Mouse (Mus musculus) kidney, adult 8-10 months (tissue): ENCODE data around the gene Tmsb15a.
"Not testable (repeated sequence)": the region's sequence is repeated elsewhere in the genome, so short reads cannot be mapped to it uniquely, and the experiment has no call there.

ENCODE experiments used
- DNase-seq, 2 experiments: peaks; one replicate each; pipeline ENCODE4 v3.0.0; 2022

The Tmsb15a gene

DNA sequence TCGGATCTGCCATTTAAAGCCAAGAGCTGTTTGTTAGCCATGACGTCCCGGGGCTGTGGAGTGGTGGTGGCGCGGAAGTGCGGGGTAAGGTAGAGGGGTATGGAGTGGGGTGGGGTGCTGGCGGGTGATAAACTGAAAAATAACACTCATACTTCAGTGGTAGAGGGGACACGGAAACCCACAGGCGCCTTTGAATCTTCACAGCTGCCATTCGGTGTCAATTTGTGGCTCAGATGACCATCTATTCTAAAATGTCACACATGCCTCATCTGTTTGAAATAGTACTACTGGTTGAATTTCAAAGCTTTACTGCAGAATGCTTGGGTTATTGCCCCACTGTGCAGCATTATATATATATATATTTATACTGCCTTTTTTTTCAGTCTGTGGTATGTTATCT, at the start of gene Tmsb15a:
TSS of gene Tmsb15a (minus strand) at position 101 of the 400 bp plus-strand sequence.
- no peak for DNase-seq

DNA sequence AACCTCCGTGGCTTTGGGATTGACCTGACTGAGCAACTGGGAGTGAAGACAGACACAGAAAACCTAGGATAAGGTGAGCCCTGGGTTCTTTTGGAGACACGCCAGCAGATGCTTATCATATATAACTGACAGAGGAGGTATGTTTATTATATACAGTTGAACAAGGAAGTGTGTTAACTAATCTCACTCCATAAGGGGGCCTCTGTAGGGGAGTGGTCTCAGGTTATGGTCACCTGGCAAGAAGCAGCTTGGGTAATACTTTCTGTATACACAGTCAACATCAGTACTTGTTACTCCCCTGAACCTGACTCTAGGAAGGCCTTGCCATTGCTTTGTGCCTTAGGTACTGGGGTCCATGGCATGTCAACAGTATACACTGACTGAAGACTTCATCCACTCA, 43.5 kb upstream of the Tmsb15a start:
- no peak for DNase-seq

- no peak for DNase-seq
These were observed 43.0 kb upstream of the Tmsb15a start for GRCm38 (mm10) chrX:135768043-135768548.

DNA sequence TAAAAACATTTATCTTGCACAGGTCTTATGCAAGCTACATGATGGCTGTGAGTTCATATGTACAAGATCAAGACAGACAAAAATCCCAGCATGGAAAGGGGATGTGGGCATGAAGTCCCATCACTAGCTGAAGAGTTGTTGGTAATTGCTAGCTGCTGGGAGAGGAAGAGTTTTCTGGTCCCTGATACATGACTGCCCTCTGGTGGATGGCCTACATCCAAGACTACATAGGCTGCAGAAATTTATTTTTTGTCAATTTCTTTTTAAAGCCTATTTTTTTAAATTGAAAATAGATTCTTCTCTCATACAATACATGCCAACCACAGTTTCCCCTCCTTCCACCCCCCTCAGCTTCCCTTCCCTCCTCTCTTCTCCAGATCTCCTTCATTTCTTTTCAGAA, 36.6 kb upstream of the Tmsb15a start:
- peak in 1 of 2 experiments; percentile 7 for DNase-seq

DNA sequence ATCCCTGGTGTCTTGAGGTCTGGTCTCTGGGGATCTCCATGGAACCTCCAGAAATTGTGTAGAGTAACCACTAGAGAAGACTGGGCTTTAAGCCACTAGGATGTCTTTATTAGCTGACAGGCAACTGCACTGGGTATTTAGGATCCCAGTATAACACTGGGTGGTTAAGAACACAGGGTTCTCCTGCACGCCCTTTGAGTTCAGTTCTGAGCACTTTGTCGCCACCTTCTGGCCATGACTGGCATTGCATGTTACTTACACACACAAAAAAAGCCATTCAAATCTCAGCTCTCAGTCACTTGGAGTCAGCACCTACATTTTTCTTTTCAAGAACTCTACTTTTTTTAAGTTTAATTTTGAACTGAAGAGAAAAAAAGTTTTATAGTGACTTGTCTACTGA, 27.8 kb upstream of the Tmsb15a start:
- DNase-seq = peak; percentile 47 to 75

DNA sequence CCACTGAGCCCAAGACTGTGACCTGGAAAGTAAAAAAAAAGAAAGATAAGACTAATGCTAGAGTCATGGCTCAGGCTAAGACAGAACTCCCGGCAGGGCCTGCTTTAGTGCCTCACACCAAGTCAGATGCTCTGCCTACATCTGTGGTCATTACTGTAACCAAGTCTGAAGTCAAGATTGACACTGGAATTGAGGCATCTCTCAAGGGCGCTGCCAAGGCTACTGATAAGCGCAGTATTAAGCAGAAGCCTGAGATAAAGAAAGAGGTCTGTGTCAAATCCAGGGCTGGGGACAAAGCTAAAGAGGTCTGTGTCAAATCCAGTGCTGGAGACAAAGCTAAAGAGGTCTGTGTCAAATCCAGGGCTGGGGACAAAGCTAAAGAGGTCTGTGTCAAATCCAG, 20.3 kb upstream of the Tmsb15a start:
- not testable (repeated sequence) for DNase-seq

- no peak for DNase-seq
These were observed 17.9 kb upstream of the Tmsb15a start for GRCm38 (mm10) chrX:135743056-135743355.

- peak; percentile 89 to 92 for DNase-seq
These were observed 17.4 kb upstream of the Tmsb15a start, which contains the start of the genes Armcx5 and Gprasp1 for GRCm38 (mm10) chrX:135742304-135743055. Gene Armcx5 (plus strand): TSS chrX:135742733. Gene Gprasp1 (plus strand): TSS chrX:135742733.

- peak in 1 of 2 experiments; percentile 2 for DNase-seq
These were observed 13.9 kb upstream of the Tmsb15a start for GRCm38 (mm10) chrX:135738730-135739520.

GRCm38 (mm10) chrX:135712845-135713244, 12.2 kb downstream of the Tmsb15a start:
- no peak for DNase-seq

DNA sequence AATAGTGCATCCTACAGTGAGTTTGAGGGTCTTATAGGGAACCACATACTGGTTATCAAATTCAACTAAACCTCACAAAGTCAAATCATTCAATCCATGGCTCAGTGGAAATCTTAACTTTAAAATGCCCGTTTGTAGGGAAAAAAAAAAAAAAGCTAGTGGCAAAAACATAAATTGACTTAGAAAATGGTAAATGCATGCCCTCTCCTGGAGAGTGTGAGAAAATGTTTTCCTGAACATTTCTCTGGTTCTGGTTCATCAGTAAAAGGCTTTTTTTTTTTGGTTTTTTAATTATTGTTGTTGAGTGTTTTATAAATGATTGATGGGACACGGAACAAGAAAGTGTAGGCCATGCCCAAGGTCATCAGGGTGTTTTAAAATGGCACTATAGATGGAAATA, 20.7 kb downstream of the Tmsb15a start:
- no peak for DNase-seq

DNA sequence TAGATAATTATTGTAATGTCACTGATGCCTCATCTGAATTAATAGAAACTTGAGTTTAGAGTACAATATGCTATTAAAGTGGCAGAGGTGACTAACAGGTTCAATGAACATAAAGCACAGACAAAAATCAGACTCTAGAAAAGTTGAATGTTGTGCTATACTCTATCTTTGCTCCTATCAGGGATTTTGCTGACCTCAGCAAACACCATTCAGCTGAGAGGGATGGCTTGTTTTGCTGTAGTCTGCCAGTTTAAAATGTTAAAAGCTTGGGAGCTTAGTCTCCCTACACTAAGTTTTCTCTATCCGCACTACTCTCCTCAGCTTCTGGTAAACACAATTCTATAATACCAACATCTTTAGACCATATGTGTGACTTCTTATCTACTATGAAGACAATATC, 21.9 kb downstream of the Tmsb15a start:
- DNase-seq = no peak

- no peak for DNase-seq
These were observed 31.4 kb downstream of the Tmsb15a start, which contains the start of gene Tcp11x2 for GRCm38 (mm10) chrX:135693633-135694032. Gene Tcp11x2 (minus strand): TSS chrX:135693790.

DNA sequence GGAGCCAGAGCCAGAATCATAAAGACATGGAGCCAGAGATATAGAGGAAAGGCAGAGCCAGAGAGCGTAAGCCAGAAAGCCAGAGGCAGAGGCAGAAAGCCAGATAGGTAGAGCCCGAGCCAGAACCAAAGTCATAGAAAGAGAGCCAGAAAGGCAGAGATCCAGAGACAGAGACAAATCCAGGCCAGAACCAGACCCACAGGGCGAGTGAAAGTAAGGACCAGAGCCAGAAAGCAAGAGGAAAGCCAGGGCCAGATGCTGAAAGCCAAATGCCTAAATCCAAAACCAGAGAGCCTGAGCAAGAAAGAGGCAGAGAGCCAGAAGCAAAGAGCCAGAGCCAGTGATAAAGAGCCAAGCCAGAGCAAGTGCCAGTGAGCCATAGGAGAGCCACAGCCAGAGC, 37.3 kb downstream of the Tmsb15a start:
- DNase-seq = no peak

DNA sequence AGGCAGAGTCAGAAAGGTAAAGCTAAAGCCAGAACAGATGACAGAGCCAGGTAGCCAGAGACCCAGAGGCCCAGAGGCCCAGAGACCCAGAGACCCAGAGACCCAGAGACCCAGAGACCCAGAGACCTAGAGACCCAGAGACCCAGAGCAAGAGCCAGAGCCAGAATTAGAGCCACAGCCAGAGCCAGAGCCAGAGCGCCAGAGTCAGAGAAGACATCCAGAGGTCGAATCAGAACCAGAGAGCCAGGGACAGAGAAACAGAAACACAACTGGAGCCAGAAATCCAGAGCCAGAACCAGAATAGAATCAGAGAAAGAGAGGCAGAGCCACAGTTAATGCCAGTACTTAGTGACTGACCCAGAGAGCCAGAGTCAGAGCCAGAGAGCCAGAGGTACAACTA, 43.2 kb downstream of the Tmsb15a start:
- DNase-seq = no peak
